Mouse (Mus musculus): Measurements from ENCODE around the gene Rnh1. TPM values are rescaled to one million over a fixed set of nuclear protein-coding genes. Genes with fewer than 3 reads are reported as not detected.

Rnh1 gene
- total RNA-seq (2021), result 10 to 100 TPM; 26.8 to 34.3 TPM
- long read RNA-seq, experiment 1, transcript Rnh1-202 (10 exons, 1,656 nt), result major isoform, 15 of 34 reads
- long read RNA-seq, experiment 1, transcript Rnh1-201 (10 exons, 2,091 nt), result minor isoform, 13 of 34 reads
- long read RNA-seq, experiment 1, partial matches to known transcripts, result 5 of 34 reads
- long read RNA-seq, experiment 1, other reads (novel, unspliced or antisense), result 1 of 34 reads
- long read RNA-seq, experiment 2, transcript Rnh1-201 (10 exons, 2,091 nt), result minor isoform, 27 of 76 reads
- long read RNA-seq, experiment 2, transcript Rnh1-202 (10 exons, 1,656 nt), result major isoform, 32 of 76 reads
- long read RNA-seq, experiment 2, partial matches to known transcripts, result 16 of 76 reads
- long read RNA-seq, experiment 2, other reads (novel, unspliced or antisense), result 0 of 76 reads

- peak; percentile 94 to 95 for DNase-seq (ENCODE audit: low spot score in 2 of 2)
Observed at GRCm38 (mm10) chr7:141172116-141173006, at the start of gene Rnh1. Rnh1 (minus strand) TSS chr7:141172857.

GRCm38 (mm10) chr7:141222126-141222467 is 49.4 kb upstream of the Rnh1 start:
- no peak for DNase-seq (ENCODE audit: low spot score in 2 of 2)

GRCm38 (mm10) chr7:141221249-141222125 is 48.8 kb upstream of the Rnh1 start:
- DNase-seq (ENCODE audit: low spot score in 2 of 2), result peak; percentile 86 to 93

GRCm38 (mm10) chr7:141220377-141220776 is 47.7 kb upstream of the Rnh1 start:
- no peak for DNase-seq (ENCODE audit: low spot score in 2 of 2)

DNA sequence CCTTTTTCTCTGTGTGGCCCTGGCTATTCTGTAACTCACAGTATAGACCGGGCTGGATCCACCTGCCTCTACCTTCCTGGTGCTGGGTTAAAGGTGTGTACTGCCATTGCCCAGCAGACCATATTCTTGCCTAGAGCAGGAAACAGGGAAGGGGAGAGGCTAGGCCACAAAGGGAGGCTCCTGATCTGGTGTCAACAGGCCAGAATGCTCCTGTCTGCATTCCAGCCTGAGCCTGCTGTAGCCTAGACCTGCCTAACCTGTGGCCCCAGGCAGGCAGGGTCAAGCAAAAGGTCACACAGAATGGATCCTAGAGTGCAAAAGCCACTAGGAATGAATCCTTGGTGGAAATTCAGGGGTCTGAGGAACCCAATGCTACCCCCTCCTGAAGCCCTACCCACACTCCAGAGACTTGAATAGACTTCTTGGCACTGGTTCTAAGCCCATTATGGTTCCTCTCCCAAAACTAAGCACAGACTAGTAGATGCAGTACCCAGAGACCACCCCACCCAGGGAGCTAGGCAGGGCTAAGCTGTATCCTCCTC is 47.0 kb upstream of the Rnh1 start:
- no peak for DNase-seq (ENCODE audit: low spot score in 2 of 2)

DNA sequence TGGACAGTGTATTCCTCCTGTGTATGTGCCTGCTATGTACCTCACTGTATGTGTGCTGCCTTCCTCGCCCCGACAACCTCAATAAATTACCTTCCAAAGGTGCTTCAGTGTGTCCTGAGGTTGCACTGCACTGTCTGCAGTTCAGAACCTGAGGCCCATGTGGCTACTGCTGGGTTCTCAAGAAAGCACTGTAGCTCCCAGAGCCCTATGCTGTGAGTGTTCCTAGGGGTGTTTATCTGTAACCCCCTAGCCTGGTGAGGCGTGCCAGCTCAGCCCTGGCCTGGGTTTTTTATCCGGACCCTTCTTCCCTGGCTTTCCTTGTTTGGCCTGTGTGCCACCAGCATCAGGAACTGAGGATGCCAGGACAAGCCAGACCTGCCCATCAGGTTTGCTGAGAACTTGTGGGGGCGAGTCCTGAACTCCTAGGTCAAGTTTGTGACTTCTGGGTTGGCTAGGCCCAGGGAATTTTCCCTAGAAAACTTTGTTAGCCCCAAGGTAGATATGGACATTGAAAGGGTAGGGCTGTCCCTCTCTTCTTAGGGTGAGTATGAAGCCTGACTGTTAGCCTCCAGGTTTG is 46.0 kb upstream of the Rnh1 start:
- no peak for DNase-seq (ENCODE audit: low spot score in 2 of 2)

DNA sequence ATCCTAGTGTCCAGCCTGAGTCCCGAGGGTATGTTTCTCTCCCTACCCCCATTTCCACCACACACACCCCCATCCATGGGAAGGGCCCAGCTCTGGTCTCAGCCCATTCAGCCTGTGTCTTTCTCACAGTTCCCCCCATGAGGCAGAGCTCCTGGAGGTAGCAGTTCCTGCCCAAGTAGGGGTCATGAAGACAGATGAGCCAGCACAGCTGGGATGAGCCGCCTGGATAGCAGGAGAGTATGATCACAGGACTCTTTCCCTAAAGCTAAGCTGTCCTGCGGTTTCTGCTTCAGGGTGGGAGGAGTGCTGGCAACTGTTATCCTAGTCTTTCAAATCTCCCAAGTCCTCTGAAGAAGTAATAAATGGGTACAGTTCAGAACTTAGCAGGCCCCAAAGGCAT is 45.5 kb upstream of the Rnh1 start:
- no peak for DNase-seq (ENCODE audit: low spot score in 2 of 2)

DNA sequence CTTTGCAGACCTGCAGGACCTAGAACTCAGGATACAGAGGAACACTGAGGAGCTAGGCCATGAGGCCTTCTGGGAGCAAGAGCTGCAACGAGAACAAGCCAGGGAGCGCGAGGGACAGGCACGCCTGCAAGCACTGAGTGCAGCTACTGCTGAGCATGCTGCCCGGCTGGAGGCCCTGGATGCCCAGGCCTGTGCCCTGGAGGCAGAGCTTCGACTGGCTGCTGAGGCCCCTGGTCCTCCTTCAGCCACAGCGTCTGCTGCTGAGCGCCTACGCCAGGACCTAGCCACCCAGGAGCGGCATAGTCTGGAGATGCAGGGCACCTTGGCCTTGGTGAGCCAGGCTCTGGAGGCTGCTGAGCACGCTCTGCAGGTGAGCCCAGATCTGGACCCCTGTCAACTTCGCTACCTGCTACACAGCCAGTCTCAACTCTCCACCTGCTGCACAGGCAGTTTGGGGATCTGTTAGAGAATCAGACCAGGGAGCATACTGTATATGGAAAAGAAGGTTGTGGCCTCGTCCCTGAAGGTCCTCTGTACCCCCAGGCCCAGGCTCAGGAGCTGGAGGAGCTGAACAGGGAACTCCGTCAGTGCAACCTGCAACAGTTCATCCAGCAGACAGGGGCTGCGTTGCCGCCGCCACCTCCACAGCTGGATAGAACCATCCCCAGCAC is 44.8 kb upstream of the Rnh1 start:
- DNase-seq (ENCODE audit: low spot score in 2 of 2), result no peak

DNA sequence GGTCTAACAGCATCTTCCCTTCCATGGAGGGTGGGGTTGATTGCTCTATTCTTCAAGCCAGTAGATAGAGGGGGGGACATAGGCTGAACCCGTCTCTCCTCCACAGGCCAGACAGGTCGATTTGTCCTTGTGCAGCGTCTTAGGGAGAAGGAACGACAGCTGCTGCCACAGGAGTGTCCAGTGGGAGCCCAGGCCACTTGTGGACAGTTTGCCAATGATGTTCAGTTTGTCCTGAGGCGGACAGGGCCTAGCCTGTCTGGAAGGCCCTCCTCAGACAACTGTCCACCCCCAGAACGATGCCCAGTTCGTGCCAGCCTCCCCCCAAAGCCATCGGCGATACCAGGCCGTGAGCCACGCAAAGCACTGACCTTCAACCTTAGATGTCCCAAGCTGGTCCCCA is 44.2 kb upstream of the Rnh1 start:
- DNase-seq (ENCODE audit: low spot score in 2 of 2), result no peak

- DNase-seq (ENCODE audit: low spot score in 2 of 2), result no peak
Observed at GRCm38 (mm10) chr7:141215880-141216733, 43.5 kb upstream of the Rnh1 start.

- peak; percentile 68 to 77 for DNase-seq (ENCODE audit: low spot score in 2 of 2)
Observed at GRCm38 (mm10) chr7:141215101-141215879, 42.6 kb upstream of the Rnh1 start, which contains the start of gene Rassf7. Rassf7 (plus strand) TSS chr7:141215860.

- no peak for DNase-seq (ENCODE audit: low spot score in 2 of 2)
Observed at GRCm38 (mm10) chr7:141214310-141214709, 41.7 kb upstream of the Rnh1 start.

GRCm38 (mm10) chr7:141213605-141214235 is 41.1 kb upstream of the Rnh1 start, which contains the start of gene Lmntd2:
Lmntd2 (minus strand) TSS chr7:141214080.
- DNase-seq (ENCODE audit: low spot score in 2 of 2), result no peak

DNA sequence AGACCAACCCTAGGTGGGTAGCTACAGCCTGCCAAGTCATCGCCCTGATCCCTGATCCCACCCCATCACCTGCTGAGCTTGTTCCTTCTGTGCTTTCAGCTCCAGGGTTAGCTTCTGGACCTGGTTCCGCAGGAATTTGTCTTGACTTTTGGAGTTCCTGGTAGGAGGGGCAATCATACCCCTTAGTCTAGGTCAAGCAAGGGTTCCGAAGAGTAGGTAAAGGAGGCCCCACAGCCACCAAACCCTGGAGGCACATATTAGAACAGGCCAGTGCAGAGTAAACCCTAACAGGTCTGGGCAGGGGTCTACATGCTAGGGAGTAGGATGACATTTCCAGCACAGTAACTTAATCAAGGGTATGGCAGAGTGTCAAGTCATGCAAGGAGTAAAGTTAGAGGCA is 40.5 kb upstream of the Rnh1 start:
- no peak for DNase-seq (ENCODE audit: low spot score in 2 of 2)

DNA sequence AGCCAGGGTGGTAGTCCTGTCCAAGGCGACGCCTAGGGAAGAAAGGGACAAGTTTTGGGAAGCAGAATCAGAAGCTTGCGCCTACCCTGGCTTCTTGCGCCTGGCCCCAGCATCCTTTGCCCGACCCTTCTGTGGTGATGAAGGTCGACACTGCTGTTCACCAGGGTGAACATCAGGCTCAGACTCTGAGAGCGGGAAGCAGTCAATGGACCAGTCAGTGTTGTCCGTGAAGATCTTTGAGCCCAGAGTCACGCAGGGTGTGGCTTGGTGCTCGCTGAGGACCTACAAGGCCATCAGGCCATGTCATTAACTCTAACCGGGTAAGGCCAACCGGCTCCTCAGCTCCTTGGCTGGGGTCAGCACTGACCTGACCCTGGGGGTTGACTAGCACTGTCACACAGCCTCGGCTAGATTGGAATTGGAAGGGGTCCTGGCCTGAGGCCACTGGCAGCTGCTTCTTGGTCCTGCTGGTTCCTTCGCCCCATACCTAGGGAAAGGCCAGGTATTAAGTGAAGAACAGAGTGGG is 38.0 kb upstream of the Rnh1 start:
- DNase-seq (ENCODE audit: low spot score in 2 of 2), result no peak

DNA sequence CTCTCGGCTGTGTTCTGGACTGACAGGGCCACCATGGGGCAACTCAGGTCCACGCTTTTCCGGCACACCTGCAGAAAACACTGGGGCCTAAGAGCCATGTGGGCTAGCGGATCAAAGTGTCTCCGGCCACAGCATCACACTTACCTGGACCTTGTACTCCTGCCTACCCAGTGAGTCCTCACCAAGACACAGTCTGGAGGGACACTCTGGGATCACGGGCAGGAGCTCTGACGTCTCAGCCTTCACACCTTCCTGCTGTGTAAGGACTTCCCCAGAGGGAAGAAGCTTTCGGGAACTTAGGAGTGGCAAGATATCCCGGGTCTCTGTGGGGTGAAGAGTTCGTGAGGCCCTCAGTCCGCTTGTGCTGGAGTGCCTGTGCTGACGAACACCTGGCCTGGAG is 37.5 kb upstream of the Rnh1 start:
- DNase-seq (ENCODE audit: low spot score in 2 of 2), result no peak

DNA sequence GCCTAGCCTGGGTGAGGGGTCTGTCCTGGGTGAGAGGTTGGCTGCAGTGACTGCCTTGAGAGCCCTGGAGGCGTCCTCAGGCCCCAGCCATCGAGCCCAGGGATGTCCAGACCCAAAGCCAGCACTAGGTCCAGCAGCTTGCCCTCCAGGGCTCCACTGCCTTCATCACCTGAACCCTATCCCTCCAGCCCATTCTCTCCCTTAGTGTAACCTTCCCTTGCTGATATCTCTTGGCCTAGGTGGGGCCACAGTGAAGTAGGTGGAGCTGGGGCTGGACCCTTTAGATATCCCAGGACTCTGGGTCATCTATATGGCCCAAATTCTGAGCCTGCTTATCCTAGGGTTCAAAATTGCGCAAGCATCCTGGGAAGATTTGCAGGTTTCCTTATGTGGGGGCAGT is 36.9 kb upstream of the Rnh1 start:
- DNase-seq (ENCODE audit: low spot score in 2 of 2), result no peak
